Mouse (Mus musculus) megakaryocyte, embryonic 14.5 days (primary cell): ENCODE data around the gene Prickle4. TPM values are rescaled to one million over a fixed set of nuclear protein-coding genes. Genes with fewer than 3 reads are reported as not detected.

Experiments
- H3K27me3 ChIP-seq: replicated peaks from 2 replicates; pipeline ENCODE3; 2012; ENCODE audit warnings: inconsistent platforms
- H3K36me3 ChIP-seq: replicated peaks from 2 replicates; pipeline ENCODE3; 2012; ENCODE audit warnings: low read length, inconsistent platforms, mixed read lengths
- H3K4me1 ChIP-seq: 2 replicates; pipeline ENCODE4 v1.6.1; 2012; ENCODE audit warnings: inconsistent platforms
- H3K4me3 ChIP-seq: replicated peaks from 2 replicates; pipeline ENCODE3; 2012; ENCODE audit warnings: moderate library complexity, mild to moderate bottlenecking, inconsistent platforms
- H3K9me3 ChIP-seq: 2 replicates; pipeline ENCODE4 v1.6.1; 2012; ENCODE audit warnings: inconsistent platforms
- FLI1 ChIP-seq: IDR thresholded peaks from 2 replicates; pipeline ENCODE4 v1.6.1; 2012; ENCODE audit warnings: low read length, inconsistent platforms, mixed read lengths
- GATA1 ChIP-seq: IDR thresholded peaks from 3 replicates; pipeline ENCODE4 v1.6.1; 2012; ENCODE audit warnings: mixed read lengths, low read length, inconsistent platforms, borderline replicate concordance
- polyA plus RNA-seq: library from polyadenylated mRNA; stranded (reverse); fragments of >175 nt; gene quantifications from 2 replicates; pipeline ENCODE4 v1.2.3, GENCODE M21; 2012; ENCODE audit warnings: low replicate concordance; ENCODE audit not compliant: insufficient read depth

The Prickle4 gene
- polyA plus RNA-seq, 1 experiment, result 3.4 TPM

DNA sequence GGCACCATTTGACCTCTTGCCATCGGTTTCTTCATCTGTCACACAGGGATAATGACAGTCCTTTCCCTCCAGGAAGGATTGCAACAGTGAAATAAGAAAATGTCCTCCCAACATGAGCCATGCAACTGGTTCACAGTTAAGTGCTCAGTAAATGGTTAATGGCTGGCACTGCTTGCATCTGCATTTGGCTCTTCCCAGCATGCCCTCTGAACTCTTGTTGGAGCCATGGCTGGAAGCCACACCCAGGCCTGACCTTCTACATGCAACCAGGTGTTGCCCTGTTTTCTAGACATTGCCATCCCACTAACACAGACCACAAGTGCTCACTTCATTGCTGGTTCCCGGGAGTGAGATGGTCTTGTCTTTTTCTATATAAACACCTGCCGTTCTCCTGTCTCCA, 13.4 kb upstream of the Prickle4 start:
- H3K36me3 ChIP-seq, result no peaks in the 10 kb centered on the region
- TF ChIP-seq FLI1 (no peak), GATA1 (no peak)

DNA sequence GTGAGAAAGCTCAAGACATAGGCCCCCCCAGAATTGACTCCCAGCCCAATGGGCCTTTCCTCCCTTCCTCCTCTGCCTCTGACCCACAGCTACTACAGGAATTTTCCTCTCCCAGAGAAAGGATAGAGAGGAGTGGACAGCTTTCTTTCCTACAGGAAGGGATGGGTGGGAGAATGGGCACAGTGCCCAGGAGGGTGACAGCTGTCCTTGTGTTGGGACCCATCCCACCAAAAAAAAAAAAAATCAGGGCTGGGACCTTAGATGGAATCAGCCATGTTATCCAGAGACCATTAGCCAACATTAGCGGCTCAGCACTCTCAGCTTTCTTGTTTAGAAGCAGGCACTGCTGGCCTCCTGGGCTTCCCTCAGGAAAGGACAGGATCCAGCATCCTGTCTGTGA, 11.7 kb upstream of the Prickle4 start:
- TF ChIP-seq GATA1 (no peak), FLI1 (no peak)
- Histone ChIP-seq H3K36me3 (no peaks in the 10 kb centered on the region), H3K4me3 (no peak overlapping the region), H3K27me3 (peaks cover 85% of the 10 kb centered on the region), H3K9me3 (no peaks in the 10 kb centered on the region), H3K4me1 (peaks cover 9% of the 10 kb centered on the region)

More for the DNA sequence above, 13.4 kb upstream of the Prickle4 start:
- Histone ChIP-seq H3K9me3 (no peaks in the 10 kb centered on the region), H3K4me3 (no peak overlapping the region), H3K4me1 (peaks cover 9% of the 10 kb centered on the region), H3K27me3 (peaks cover 81% of the 10 kb centered on the region)

DNA sequence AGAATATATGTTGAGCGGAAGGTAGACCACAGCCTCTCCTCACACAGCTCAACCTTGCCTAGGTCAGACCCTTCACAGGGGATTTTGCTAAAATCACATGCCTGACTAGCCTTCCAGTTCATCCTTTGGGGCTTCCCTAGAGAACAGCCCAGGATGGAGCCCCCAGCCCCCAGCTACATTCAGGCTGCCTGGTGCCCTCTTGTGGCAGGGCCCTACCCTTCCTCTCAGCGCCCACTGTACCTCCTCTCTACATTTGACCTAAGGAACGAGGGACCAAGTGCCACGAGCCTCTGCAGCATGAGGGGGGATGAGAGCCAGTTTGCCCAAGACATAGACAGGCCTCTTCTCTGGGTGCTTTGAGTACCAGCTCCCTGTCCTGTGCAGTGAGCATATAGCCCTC, 10.2 kb upstream of the Prickle4 start:
- peaks cover 89% of the 10 kb centered on the region for H3K27me3 ChIP-seq
- H3K4me3 ChIP-seq, result no peak overlapping the region
- no peaks in the 10 kb centered on the region for H3K36me3 ChIP-seq
- no peaks in the 10 kb centered on the region for H3K9me3 ChIP-seq
- peaks cover 7% of the 10 kb centered on the region for H3K4me1 ChIP-seq
- TF ChIP-seq GATA1, result no peak
- no peak for TF ChIP-seq FLI1

DNA sequence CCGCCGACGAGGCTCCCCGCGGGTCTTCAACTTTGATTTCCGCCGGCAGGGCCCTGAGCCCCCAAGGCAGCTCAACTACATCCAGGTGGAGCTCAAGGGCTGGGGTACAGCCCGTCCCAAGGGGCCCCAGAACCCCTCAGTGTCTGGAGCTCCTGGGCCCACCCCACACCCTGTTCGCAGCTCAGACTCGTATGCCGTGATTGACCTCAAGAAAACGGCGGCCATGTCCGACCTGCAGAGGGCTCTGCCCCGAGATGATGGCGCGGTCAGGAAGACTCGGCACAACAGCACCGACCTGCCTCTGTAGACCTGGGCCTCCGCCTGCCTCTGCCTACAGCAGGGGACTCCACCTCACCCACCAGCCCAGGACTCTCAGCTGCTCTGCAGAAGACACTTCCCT, 9.0 kb upstream of the Prickle4 start:
- no peak overlapping the region for H3K4me3 ChIP-seq
- H3K36me3 ChIP-seq, result no peaks in the 10 kb centered on the region
- peaks cover 4% of the 10 kb centered on the region for H3K4me1 ChIP-seq
- peaks cover 91% of the 10 kb centered on the region for H3K27me3 ChIP-seq
- TF ChIP-seq FLI1, result no peak
- no peak for TF ChIP-seq GATA1
- no peaks in the 10 kb centered on the region for H3K9me3 ChIP-seq

DNA sequence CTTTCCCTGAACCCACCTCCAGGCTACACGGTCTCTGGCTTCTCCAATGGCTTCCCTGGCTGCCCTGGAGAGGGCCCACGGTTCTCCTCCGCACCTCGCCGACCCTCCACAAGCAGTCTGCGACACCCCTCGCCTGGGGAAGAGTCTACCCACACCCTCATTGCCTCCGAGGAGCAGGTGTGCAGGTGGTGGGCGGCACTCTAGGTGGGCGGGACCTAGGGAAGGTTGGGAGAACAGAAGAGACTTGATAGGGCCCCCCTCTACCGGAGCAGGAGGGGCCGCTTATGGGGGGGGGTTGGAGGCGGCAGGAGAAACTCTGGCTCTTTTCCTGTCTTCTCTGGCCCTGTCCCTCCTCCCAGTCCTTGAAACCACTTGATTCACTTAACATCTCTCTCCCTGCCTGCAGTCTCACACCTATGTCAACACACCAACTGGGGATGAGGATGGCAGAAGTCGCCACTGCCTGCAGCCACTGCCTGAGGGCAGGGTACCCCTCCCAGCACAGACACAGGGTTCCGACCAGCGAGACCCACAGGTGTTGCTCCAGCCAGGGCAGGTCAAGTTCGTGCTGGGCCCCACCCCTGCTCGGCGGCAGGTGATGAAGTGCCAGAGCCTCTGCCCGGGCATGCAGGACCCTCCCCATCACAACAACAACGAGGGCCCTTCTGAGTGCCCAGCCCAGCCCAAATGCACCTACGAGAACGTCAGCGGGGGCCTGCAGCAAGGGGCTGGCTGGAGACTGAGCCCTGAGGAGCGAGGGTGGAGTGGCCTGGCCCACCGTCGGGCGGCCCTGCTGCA, 8.2 kb upstream of the Prickle4 start:
- TF ChIP-seq GATA1 (no peak), FLI1 (no peak)
- Histone ChIP-seq H3K9me3 (no peaks in the 10 kb centered on the region), H3K4me1 (no peaks in the 10 kb centered on the region; the same call in 1 of the 2 replicates), H3K4me3 (no peak overlapping the region), H3K27me3 (peaks cover 91% of the 10 kb centered on the region), H3K36me3 (no peaks in the 10 kb centered on the region)

DNA sequence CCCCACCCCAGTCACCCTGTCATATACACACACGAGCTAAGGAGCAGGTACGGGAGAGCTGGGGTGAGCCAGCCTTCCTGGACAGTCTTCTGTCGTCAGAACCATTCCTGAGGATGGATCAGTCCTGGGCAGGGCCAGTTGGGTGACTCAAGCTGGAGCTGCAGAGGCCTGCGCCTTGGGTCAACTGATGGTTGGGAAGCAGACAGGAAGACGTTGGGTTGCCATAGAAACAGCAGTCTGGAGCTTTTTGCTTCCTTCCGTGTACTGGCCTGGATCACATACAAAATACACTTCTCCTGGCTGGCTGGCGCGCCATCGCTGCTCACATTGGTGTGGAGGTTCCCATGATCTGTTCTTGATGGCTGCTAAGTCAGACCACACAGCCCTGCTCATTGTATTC, 7.3 kb upstream of the Prickle4 start:
- TF ChIP-seq GATA1 (no peak), FLI1 (no peak)
- Histone ChIP-seq H3K9me3 (no peaks in the 10 kb centered on the region), H3K4me3 (no peak overlapping the region), H3K27me3 (peaks cover 92% of the 10 kb centered on the region), H3K36me3 (no peaks in the 10 kb centered on the region), H3K4me1 (no peaks in the 10 kb centered on the region; the same call in 1 of the 2 replicates)

DNA sequence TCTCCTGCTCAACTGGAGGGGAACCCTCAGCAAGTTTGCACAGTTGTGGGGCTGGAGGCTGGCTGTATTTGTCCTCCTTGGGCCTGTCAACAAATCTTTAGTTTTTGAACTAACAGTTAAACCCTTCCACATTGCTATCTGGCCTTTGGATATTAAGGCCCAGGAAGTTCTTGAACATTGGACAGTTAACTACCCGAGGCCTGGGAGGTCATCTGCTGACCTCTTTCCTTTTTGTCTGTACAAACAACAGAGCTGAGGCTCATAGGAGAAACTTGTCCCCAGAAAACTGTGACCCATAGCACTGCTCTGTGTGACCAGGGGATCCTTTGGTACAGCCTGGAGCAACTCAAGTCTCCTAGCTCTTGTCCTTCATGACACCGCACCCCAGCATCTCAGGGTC, 4.5 kb upstream of the Prickle4 start:
- Histone ChIP-seq H3K4me1 (peaks cover 12% of the 10 kb centered on the region), H3K27me3 (peaks cover 89% of the 10 kb centered on the region), H3K36me3 (no peaks in the 10 kb centered on the region), H3K9me3 (no peaks in the 10 kb centered on the region), H3K4me3 (no peak overlapping the region)
- no peak for TF ChIP-seq FLI1
- no peak for TF ChIP-seq GATA1

DNA sequence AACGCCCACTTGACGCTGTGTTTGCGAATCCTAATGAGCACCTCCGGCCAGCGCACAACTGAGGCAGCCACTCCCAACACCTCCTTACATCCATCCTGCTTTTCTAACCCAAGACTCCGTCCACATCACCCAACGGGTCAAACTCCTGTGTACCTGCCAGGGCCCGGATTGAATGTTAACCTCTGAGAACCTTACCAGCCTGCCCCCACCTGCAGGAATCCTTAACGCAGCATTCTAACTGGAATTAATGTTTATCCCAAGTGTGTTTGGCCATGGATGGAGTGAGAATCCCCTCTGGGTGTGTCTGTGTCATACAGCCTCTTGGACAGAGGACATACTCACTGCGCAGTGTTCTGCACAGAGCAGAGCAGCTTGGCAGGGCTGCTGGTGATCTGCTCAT, 3.6 kb upstream of the Prickle4 start:
- TF ChIP-seq GATA1, result no peak
- no peak for TF ChIP-seq FLI1
- H3K4me3 ChIP-seq, result no peak overlapping the region
- no peaks in the 10 kb centered on the region for H3K36me3 ChIP-seq
- peaks cover 90% of the 10 kb centered on the region for H3K27me3 ChIP-seq
- H3K9me3 ChIP-seq, result no peaks in the 10 kb centered on the region
- H3K4me1 ChIP-seq, result peaks cover 19% of the 10 kb centered on the region

DNA sequence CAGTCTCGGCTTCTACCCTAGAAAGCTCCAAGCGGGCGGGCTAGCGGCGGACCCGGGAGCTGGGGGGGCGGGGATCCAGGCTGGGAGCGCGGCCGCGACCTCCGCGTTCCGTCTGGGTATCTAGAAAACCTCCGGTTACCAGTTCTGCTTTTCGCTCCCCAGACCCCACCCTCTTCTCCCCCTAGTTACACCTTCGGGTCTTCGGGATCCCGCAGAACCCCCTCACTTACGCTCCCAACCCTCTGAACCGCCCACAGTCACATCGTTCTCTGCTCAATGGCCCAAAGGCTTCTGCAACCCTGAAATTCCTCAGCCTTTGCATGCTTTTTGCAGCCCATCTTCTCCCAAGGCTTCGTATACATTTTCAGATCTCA, 788 bp upstream of the Prickle4 start:
- Histone ChIP-seq H3K27me3 (peaks cover 87% of the 10 kb centered on the region), H3K9me3 (no peaks in the 10 kb centered on the region), H3K4me1 (peaks cover 19% of the 10 kb centered on the region), H3K36me3 (no peaks in the 10 kb centered on the region), H3K4me3 (peak overlapping the region; percentile 93)
- TF ChIP-seq GATA1, result no peak
- no peak for TF ChIP-seq FLI1

DNA sequence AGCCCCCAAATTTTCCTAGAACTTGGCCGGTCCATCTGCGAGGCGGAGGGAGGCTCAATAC, 264 bp downstream of the Prickle4 start, which contains the start of gene Gm21981:
TSS of gene Gm21981 (minus strand) at position 14 of the 61 bp plus-strand sequence.
- peaks cover 26% of the 10 kb centered on the region for H3K4me1 ChIP-seq
- H3K9me3 ChIP-seq, result no peaks in the 10 kb centered on the region
- no peaks in the 10 kb centered on the region for H3K36me3 ChIP-seq
- no peak for TF ChIP-seq FLI1
- TF ChIP-seq GATA1, result no peak
- H3K4me3 ChIP-seq, result peak within 1 kb of the TSS; percentile 93
- peaks cover 86% of the 10 kb centered on the region for H3K27me3 ChIP-seq

DNA sequence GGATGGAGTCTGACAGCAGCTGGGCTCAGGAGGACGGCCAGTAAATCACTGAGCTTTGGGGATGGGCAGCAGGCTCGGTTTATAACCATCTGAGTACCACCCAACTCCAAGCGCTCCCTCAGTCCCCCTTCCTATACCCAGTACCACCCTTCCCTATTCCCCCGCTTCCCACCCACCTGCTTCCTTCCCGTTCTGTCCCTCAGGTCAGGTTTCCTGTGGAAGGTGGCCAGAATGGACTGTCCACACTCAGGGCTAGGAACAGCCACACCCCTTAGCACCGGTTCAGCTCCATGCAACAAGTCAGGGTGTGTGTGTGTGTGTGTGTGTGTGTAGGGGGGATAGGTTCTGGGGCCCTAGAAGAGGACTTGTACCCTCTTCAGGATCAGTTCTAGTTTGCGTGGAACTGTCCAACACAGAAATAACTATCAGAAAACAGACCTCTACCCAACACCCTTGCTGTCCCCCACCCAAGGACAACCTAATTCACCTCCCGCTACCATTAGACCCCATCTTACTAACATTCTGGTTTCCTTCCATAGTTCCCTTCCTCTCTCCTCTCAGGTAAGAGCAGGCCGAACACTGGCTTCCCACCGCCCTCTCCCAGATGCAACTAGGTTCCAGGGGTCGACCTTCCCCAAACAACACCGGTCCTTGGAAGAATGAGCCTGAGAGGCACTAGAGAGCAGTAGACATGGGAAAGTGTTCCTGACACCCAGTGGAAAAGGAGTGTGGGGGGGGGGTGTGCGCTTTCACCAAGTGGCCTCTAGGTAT, 680 bp downstream of the Prickle4 start:
- Histone ChIP-seq H3K27me3 (peaks cover 87% of the 10 kb centered on the region), H3K4me1 (peaks cover 30% of the 10 kb centered on the region), H3K36me3 (no peaks in the 10 kb centered on the region), H3K4me3 (peak overlapping the region; percentile 93), H3K9me3 (no peaks in the 10 kb centered on the region)
- TF ChIP-seq FLI1, result no peak
- TF ChIP-seq GATA1, result no peak
